Mouse (Mus musculus) kidney, embryonic 16.5 days (tissue): ENCODE measurements around the gene Mospd2. TPM values are rescaled to one million over a fixed set of nuclear protein-coding genes. Genes with fewer than 3 reads are reported as not detected.

Experiments
- ATAC-seq: fragments of 200-750 bp; cut with Nextera tagmentation; 2 replicates; pipeline ENCODE4 v1.8.0; 2017; ENCODE audit warnings: moderate TSS enrichment; ENCODE audit not compliant: low FRiP score, low TSS enrichment
- H3K27ac ChIP-seq: fragments of 300-500 bp; sonication (generic); 2 replicates; pipeline ENCODE4 v1.5.1; 2014; ENCODE audit warnings: low read length
- H3K27me3 ChIP-seq: fragments of 300-500 bp; sonication (generic); 2 replicates; pipeline ENCODE4 v1.6.1; 2014; ENCODE audit warnings: low read length, control low read depth, mixed read lengths; ENCODE audit not compliant: insufficient read depth
- H3K36me3 ChIP-seq: fragments of 300-500 bp; sonication (generic); 2 replicates; pipeline ENCODE4 v1.6.1; 2014; ENCODE audit warnings: low read length, control low read depth, mixed read lengths; ENCODE audit not compliant: insufficient read depth
- H3K4me1 ChIP-seq: fragments of 300-500 bp; sonication (generic); 2 replicates; pipeline ENCODE4 v1.6.1; 2014; ENCODE audit warnings: low read length, control low read depth, mixed read lengths; ENCODE audit not compliant: insufficient read depth
- H3K4me2 ChIP-seq: fragments of 300-500 bp; sonication (generic); replicated peaks from 2 replicates; pipeline ENCODE4 v1.6.1; 2014; ENCODE audit warnings: low read depth, low read length
- H3K4me3 ChIP-seq: fragments of 300-500 bp; sonication (generic); 2 replicates; pipeline ENCODE4 v1.5.1; 2014; ENCODE audit warnings: mild to moderate bottlenecking, low read length
- H3K9ac ChIP-seq: fragments of 300-500 bp; sonication (generic); replicated peaks from 2 replicates; pipeline ENCODE4 v1.6.1; 2014; ENCODE audit warnings: low read length
- H3K9me3 ChIP-seq: fragments of 300-500 bp; sonication (generic); 2 replicates; pipeline ENCODE4 v1.6.1; 2016; ENCODE audit warnings: low read length, control low read depth
- WGBS: fragments of 180-500 bp; shearing (Covaris S2); extraction: QIAGEN DNeasy Blood & Tissue Kit; methylation state at CpG from one replicate; pipeline ENCODE4 v1.1.7; 2014; 5-methylcytosine and 5-hydroxymethylcytosine counted together
- polyA plus RNA-seq: library from polyadenylated mRNA; unstranded; fragments of >200 nt; fragmentation: Nextera tagmentation; extraction: Ambion mirVana; gene quantifications from 2 replicates; pipeline ENCODE4 v1.2.1, GENCODE M21; 2015

Mospd2 gene
- 19.2 and 20.6 TPM in 2 replicates for polyA plus RNA-seq

DNA sequence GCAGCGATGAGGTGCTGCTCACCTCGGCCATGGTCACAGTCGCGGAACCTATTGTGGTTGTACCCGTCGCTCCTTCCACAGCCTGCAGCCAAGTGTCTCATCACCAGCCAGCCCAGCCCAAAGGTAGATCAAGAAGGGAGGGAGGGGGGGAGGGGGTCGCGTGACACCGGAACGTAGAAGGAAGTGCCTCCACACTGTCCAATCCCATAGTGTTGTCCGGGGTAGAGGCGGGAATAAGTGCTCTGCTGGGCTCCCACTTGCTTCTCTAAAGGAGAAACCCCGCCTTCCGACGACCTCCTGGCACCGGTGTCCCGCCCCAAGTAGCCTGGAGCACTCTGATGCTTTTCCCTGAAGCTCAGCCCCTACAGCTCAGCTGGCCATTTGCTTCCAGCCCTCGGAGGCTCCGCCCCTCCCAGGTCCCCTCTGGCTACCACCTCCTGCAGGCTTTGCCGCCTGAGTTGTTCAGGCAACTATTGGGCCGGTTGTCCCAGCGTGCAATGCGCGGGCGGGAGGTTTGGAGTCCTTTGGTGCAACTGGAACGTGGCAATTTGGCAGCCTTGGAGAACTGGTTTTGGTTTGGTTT lies at the start of gene Mospd2, which contains the start of gene Fancb:
Gene Mospd2 (minus strand): TSS at position 183 of the 583 bp plus-strand sequence.
Gene Fancb (plus strand): TSS at position 400 of the 583 bp plus-strand sequence.
- Histone ChIP-seq H3K9me3 (no peaks in the 10 kb centered on the region), H3K9ac (peak within 1 kb of the TSS; percentile 68), H3K4me1 (no peaks in the 10 kb centered on the region; the same call in 1 of the 2 replicates), H3K27ac (peak within 1 kb of the TSS; percentile 53; the same call in 1 of the 2 replicates), H3K4me3 (peak within 1 kb of the TSS; percentile 66), H3K4me2 (peak within 1 kb of the TSS; percentile 55), H3K36me3 (no peaks in the 10 kb centered on the region), H3K27me3 (no peaks in the 10 kb centered on the region; the same call in 1 of the 2 replicates)
- ATAC-seq = peak; percentile 100
- 18% methylated on average over 25 of the region's 26 CpGs for WGBS

DNA sequence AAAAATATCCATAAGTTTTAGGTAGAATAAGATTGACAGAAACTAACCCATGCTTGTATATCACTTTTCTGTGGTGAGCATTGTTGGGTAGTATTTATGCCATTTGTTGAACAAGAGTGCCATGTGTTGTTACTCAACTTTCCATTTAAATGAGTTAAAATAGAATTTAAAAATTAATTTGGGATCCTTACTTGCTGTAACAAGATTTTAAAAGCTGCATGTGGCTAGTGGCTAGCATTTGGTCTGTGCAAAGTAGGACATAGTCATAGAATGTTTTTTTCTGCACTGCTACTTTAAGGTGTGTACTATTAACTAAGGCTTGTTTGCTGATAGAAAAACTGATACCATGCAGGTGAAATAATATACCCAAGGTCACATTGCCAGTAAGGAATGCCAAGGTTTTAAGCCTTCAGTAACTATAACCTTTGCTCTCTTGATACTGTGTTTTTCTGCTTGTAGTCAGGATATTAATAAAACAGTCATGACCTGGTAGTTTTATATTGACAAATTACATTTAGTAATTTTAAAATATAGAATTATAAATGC lies 24.7 kb upstream of the Mospd2 start, which contains the start of gene Gm17604:
Gene Gm17604 (minus strand): TSS at position 51 of the 546 bp plus-strand sequence.
- H3K4me2 ChIP-seq = no peak within 1 kb of the TSS
- H3K4me3 ChIP-seq = no peak within 1 kb of the TSS
- H3K9ac ChIP-seq = no peak within 1 kb of the TSS
- no peaks in the 10 kb centered on the region for H3K9me3 ChIP-seq
- H3K27me3 ChIP-seq = no peaks in the 10 kb centered on the region; the same call in 1 of the 2 replicates
- H3K4me1 ChIP-seq = no peaks in the 10 kb centered on the region
- H3K36me3 ChIP-seq = no peaks in the 10 kb centered on the region
- no peak for ATAC-seq
- no peak within 1 kb of the TSS for H3K27ac ChIP-seq

DNA sequence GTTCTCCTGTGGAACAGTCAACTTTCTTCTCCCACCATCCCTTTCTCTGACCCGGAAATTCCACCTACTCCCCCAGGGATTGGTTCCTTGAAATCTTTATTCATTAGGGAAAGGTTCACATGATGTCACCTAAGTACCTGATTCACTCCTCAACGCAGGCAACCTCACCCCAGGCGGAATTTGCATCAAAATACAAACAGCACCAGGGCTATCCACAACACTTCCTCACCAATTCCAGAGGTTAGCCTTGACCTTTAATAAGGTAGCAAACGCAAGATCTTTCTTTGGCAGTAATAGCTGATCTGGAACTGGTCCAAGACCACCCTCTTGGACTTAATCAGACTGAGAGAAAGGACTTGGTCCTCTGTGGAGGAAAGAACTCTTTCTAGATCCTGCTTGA lies 23.0 kb upstream of the Mospd2 start:
- Histone ChIP-seq H3K4me2 (no peak overlapping the region), H3K27me3 (peaks cover 2% of the 10 kb centered on the region; the same call in 1 of the 2 replicates), H3K4me1 (no peaks in the 10 kb centered on the region), H3K9me3 (no peaks in the 10 kb centered on the region), H3K27ac (no peak overlapping the region), H3K9ac (no peak overlapping the region), H3K4me3 (no peak overlapping the region), H3K36me3 (no peaks in the 10 kb centered on the region)
- WGBS = 35% methylated on average over 4 of the region's 4 CpGs
- no peak for ATAC-seq

DNA sequence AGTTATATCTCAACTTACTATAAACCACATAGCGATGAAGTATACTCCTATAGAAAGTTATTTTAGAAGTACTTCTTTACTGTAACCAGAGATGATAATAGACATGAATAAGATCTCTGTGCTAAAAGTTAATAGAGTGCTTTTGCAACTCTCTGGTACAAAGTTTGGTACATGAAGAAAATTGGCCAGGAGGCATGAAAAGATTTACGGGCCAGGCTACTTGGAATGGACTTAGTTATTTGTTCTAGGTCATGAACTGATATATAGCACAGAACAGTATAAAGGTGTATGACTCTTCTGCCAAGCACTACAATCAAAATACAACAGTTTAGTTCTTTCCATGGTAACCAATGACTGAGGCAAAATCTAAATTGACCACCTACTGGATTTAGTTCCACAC lies 1.3 kb downstream of the Mospd2 start:
- Histone ChIP-seq H3K36me3 (no peaks in the 10 kb centered on the region), H3K9ac (no peak overlapping the region), H3K27me3 (no peaks in the 10 kb centered on the region; the same call in 1 of the 2 replicates), H3K4me1 (no peaks in the 10 kb centered on the region; the same call in 1 of the 2 replicates), H3K4me3 (peak overlapping the region; percentile 66; the same call in 1 of the 2 replicates), H3K4me2 (peak overlapping the region; percentile 55), H3K27ac (no peak overlapping the region), H3K9me3 (no peaks in the 10 kb centered on the region)
- no peak for ATAC-seq
- 93% methylated on average over 2 of the region's 2 CpGs for WGBS

DNA sequence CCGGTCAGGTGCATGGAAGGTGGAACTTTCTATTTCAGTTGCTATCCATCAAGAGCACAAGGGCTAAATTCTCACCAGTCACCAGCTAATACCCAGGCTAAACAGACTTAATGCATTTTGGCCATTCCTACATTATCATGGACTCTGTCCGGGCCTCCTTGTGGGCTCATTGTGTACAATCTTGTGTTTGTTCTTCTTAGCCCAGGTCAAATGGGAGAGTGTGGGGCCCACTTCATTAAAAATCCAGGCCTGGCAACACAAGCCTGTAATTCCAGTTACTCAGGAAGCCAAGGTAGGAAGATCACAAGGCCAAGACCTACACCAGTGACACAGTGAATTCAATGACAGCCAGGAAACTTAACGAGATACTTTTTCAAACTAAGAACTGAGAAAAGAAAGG lies 9.0 kb downstream of the Mospd2 start:
- 0 out of 2 replicates have a peak, but pooled peaks cover 3% of the 10 kb centered on the region for H3K27me3 ChIP-seq
- 85% methylated on average over 3 of the region's 3 CpGs for WGBS
- H3K27ac ChIP-seq = no peak overlapping the region
- no peak for ATAC-seq
- no peak overlapping the region for H3K4me2 ChIP-seq
- H3K4me1 ChIP-seq = no peaks in the 10 kb centered on the region
- no peaks in the 10 kb centered on the region for H3K9me3 ChIP-seq
- H3K4me3 ChIP-seq = no peak overlapping the region
- no peaks in the 10 kb centered on the region for H3K36me3 ChIP-seq
- no peak overlapping the region for H3K9ac ChIP-seq

DNA sequence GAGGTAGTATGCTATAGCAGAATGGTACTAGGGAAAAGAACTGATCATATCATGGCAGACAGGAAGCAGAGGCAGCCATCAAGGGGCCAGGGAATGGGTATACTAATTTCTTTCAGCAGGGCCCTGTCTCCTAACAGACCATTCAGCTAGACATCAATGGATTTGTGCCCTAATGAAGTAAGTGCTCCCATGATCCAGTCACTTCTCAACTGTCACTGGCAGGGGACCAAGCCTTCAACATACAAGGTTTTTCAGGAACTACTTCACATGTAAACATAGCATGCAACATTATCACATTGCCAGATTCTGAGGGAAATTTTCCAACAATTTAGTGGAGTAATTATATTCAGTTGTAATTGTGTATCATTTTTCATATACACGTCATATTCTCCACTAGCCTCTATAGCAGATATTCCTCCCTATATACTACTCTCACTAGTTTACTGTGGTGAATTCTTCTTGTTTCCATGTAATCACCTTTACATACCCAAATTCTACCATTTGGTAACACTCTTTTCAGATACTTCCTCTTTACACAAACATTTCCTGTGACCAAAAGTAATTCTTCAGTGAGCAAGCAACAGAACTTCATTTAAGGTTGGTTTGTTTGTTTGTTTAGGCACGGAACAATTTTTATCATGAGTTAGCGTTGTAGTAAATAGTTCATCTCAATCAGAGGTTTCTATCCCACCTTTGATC lies 14.3 kb downstream of the Mospd2 start:
- 84% methylated on average over 3 of the region's 3 CpGs for WGBS
- Histone ChIP-seq H3K27ac (no peak overlapping the region), H3K27me3 (0 out of 2 replicates have a peak, but pooled peaks cover 3% of the 10 kb centered on the region), H3K36me3 (peaks cover 8% of the 10 kb centered on the region; the same call in 1 of the 2 replicates), H3K4me2 (no peak overlapping the region), H3K9me3 (no peaks in the 10 kb centered on the region), H3K4me3 (no peak overlapping the region), H3K4me1 (no peaks in the 10 kb centered on the region), H3K9ac (no peak overlapping the region)
- no peak for ATAC-seq

DNA sequence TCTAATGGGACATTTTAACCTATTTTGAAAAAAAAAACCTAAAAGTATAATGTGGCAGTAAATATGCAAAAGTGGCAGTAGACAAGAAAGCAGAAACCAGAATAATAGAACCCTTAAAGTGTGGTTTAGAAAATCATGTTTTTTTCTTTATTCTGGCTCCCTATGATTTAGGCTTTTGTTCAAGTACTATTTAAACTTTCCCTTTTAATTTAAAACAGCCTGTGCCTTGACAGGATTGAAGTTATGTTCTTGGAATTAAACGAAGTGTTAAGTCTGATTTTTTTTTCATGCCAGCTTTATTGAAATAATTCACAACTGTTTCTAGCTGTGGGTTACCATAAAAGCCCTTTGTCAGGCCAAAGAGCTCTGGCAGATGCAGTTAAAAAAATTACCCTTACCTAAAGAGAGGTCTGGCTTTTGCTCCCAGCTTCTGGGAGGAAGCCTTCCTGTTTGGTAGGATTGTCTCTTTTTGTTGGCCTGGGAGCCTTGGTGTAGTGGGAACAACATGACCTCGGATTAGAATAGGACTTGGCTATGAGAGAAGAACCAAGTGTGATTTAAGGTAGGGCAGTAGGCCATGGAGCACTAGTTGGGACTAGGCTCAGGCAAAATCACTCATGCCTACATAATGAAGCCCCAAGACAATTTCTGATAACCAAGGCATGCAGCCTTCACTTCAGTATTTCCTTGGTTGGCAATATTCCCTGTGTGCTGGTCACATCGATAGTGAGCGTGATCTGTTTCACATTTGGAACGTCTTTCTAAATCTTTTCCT lies 27.4 kb downstream of the Mospd2 start:
- Histone ChIP-seq H3K36me3 (peaks cover 3% of the 10 kb centered on the region; the same call in 1 of the 2 replicates), H3K9me3 (no peaks in the 10 kb centered on the region), H3K4me2 (no peak overlapping the region), H3K27me3 (0 out of 2 replicates have a peak, but pooled peaks cover 6% of the 10 kb centered on the region), H3K27ac (no peak overlapping the region), H3K4me1 (no peaks in the 10 kb centered on the region), H3K4me3 (no peak overlapping the region), H3K9ac (no peak overlapping the region)
- ATAC-seq = no peak
- WGBS = 68% methylated on average over 5 of the region's 5 CpGs

DNA sequence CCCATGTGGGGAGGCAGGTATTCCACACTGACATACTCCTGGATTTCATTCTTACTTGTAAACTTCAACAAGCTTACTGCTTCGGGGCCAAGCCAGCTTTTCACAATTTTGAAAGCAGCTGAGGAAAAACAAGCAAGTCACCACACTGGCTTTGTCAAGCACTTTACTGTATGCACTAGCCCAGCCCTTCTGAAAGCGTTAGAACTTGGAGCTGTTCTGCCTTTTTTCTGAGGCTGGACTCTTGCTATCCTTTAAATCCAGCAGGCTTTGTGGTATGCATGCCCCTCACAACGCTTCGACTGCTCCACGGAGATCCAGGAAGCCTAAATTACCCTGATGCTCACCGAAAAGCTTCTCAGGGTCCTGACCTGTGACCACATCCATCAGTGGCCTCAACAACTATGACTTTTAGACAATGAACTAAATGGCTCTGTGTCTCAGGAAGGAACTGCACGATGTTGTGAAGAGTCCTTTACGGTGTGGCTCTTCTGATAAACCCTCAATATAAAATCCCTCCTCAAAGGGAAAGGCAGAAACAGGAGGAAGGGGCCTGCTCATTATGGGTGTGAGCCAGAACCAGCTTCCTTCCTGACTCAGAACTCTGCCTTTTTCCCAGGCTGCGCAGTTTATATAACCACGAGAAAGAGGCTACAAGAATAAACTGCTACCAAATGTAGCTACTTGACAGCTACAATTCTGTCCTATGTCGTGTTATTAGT lies 28.2 kb downstream of the Mospd2 start:
- Histone ChIP-seq H3K27ac (no peak overlapping the region), H3K27me3 (0 out of 2 replicates have a peak, but pooled peaks cover 6% of the 10 kb centered on the region), H3K4me3 (no peak overlapping the region), H3K36me3 (peaks cover 3% of the 10 kb centered on the region; the same call in 1 of the 2 replicates), H3K4me1 (no peaks in the 10 kb centered on the region), H3K9me3 (no peaks in the 10 kb centered on the region), H3K9ac (no peak overlapping the region), H3K4me2 (no peak overlapping the region)
- 53% methylated on average over 11 of the region's 11 CpGs for WGBS
- peak; percentile 27; the same call in 1 of the 2 replicates for ATAC-seq

DNA sequence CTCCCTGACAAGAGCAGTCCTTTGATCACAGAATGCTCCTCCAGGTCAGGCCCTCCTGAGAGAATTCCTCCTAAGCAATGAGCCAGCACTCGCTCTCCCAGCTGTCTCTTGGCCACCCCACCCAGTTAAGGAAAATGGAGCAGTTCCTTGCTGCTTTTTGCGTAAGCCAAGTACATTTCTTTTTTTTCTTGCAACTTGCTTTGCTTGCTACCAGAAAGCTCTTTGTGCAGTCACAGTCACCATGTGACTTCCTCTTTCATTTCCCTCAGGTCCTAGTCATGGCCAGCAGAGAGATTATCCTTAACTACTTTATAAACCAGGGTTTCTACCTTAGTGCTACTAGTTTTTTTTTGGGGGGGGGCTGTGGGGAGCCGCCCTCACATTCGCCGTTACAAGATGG lies 38.6 kb downstream of the Mospd2 start:
- H3K27ac ChIP-seq = no peak overlapping the region
- no peaks in the 10 kb centered on the region for H3K27me3 ChIP-seq
- WGBS = 88% methylated on average over 5 of the region's 5 CpGs
- H3K4me2 ChIP-seq = no peak overlapping the region
- H3K4me3 ChIP-seq = no peak overlapping the region
- no peaks in the 10 kb centered on the region for H3K4me1 ChIP-seq
- peaks cover 18% of the 10 kb centered on the region; the same call in 1 of the 2 replicates for H3K36me3 ChIP-seq
- H3K9ac ChIP-seq = no peak overlapping the region
- no peak for ATAC-seq
- no peaks in the 10 kb centered on the region for H3K9me3 ChIP-seq
